Mouse (Mus musculus): ENCODE measurements around the gene R3hdm1.
"Not testable (repeated sequence)": the region's sequence is repeated elsewhere in the genome, so short reads cannot be mapped to it uniquely, and the experiment has no call there.

Gene R3hdm1

DNA sequence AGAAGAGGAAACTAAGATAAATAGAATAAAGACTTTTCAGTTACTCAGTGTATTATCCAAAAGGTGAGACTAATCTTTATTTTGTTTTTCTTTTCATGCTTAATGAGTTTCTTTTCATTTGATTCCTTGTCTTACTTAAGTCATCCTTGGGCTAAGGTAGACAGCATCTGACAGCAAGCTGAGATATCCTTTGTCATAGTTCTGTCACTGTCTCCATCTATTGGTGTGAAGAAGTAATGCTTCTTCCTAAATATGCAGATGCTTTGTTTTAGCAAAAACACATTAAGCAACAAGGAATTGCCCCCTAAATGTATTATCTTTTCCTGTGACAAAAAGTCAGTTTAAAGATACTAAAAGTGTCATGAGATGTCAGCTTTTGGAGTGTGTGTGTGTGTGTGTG, 37.9 kb downstream of the R3hdm1 start:
- no peak for DNase-seq

DNA sequence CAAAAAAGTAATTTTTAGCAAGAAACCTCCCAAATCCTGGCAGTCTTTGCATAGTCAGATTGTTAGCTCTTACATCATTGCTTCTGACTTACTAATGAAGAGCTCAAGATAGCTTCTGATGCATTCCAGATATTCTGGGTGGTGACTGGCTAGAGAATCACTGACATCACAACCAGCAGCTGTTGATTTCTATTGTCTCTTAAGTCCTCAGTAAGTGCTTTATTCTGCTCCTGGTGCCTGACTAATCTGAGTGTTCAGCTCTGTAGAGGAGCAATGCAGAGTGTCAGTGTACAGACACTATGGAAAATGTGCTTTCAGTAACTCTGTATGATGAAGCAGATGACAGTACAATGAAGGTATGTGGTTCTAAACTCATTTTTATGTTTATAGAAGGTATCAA, 38.6 kb downstream of the R3hdm1 start:
- DNase-seq: peak; percentile 49

DNA sequence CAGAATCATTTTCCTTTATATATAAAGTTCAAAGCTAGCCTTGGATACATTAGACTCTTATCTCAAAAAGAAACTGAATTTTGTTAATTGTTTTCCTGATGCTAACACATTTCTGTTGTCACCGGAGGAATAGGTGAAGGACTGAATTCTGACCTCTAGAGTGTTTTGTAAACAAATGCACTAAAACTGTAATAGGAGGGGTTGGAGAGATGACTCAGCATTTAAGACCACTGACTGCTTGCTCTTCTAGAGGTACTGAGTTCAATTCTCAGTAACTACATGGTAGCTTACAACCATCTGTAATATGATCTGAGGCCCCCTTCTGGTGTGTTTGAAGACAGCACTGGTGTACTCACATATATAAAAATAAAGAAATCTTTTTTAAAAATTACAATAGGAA, 63.9 kb downstream of the R3hdm1 start:
- DNase-seq: no peak

- DNase-seq: no peak
Observed at GRCm38 (mm10) chr1:128170104-128170503, 67.0 kb downstream of the R3hdm1 start.

DNA sequence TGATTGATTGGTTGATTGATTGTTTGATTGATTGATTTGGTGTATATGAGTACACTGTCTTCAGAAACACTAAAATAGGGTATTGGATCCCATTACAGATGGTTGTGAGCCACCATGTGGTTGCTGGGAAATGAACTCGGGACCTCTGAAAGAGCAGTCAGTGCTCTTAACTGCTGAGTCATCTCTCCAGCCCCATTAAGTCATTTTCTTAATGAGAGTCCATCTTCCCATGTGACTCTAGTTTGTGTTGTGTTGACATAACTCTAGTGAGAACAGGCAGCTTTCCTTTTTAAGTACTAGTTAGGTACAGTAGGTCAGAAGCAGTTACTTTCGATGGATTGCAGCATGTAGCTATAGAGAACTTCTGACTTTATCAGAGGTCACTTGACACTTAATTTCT, 88.3 kb downstream of the R3hdm1 start:
- DNase-seq: no peak

DNA sequence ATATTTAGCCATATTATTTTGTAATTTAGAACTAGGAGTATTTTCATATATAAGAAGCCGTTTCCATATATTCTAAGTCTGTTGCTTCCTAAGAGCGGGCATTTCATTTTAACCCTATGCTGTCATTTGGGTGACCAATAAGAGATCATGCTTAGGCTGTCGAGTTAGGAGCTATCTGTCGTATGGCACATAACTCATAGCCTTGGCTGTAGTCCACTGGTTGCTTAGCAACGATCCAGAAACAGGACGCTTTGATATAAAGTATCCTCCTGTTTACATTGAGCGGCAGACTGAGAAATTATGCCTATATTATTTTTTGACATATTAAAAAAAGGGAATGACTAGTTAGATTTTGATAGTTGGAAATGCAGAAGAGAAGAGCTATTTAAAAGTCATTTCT, 89.3 kb downstream of the R3hdm1 start:
- no peak for DNase-seq

DNA sequence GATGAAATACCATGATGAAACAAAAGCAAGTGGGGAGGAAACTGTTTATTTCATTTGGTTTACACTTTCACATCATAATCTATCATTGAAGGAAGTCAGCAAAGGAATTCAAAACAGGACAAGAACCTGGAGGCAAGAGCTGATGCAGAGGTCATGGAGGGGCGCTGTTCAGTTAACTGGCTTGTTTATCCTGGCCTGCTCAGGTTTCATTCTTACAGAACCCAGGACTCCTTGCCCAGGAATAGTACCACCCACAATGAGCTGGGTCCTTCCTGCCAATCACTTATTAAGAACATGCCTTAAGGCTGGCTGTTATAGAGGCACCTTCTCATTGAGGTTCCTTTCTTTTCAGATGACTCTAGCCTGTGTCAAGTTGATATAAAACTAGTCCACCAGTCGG, 90.9 kb downstream of the R3hdm1 start:
- DNase-seq: no peak

- DNase-seq: no peak
Observed at GRCm38 (mm10) chr1:128197353-128197752, 94.3 kb downstream of the R3hdm1 start.

GRCm38 (mm10) chr1:128213261-128213660, 110.2 kb downstream of the R3hdm1 start:
- DNase-seq: no peak

DNA sequence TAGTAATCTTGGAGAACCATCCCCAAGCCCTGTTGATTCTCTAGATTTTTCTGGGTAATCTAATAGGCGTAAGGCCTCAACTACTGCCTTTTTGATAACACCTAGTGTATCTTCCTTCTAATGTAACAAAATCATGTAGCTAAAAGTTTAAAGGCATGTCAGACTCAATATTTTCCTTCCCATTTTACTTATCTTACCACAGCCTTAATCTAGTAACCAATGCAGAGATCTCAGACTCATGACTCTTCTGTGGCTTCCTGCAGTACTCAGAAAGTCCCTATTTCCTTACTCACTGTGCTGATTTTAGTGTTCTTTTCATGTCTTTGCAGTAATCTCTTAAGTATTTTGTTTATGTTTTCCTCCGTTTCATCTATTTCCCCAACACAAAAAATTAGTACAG, 118.8 kb downstream of the R3hdm1 start:
- no peak for DNase-seq

DNA sequence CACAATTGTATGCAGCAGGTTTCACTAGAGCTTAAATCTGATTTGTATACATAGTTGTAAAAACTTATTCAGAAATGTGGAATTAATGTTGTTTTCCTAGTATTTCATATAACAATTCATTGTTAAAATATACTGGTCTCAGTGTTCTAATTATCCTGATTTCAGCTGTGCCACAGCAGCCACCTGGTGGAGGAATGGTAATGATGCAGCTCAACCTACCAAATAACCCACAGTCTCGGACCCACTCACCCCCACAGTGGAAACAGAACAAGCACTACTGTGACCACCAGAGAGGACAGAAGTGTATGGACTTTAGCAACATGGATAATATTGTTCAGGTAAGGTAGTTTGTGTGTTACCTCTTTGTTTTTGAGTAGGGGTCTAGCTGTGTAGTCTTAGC, 120.2 kb downstream of the R3hdm1 start:
- no peak for DNase-seq

- DNase-seq: no peak
Observed at GRCm38 (mm10) chr1:128235181-128235580, 132.1 kb downstream of the R3hdm1 start.

DNA sequence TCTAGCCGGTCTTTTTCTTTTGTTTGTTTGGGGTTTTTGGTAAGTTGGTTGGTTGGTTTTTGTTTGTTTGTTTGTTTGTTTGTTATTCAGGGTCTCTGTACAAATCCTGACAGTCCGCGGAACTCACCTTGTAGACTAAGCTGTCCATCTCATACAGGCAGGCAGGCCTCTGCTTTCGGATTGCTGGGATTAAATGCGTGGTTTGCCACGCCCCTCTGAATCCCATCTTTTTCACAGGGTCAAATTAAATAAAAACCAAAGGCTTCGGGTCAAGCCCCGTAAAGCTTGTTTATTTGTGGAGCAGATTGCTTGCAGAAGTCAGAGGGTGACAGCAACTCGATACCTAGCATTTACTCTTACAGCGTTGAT, 140.5 kb downstream of the R3hdm1 start, which contains the start of gene Ubxn4:
TSS of gene Ubxn4 (plus strand) at position 338 of the 369 bp plus-strand sequence.
- DNase-seq: no peak

GRCm38 (mm10) chr1:128243996-128244726, 141.1 kb downstream of the R3hdm1 start:
- DNase-seq: peak; percentile 97

DNA sequence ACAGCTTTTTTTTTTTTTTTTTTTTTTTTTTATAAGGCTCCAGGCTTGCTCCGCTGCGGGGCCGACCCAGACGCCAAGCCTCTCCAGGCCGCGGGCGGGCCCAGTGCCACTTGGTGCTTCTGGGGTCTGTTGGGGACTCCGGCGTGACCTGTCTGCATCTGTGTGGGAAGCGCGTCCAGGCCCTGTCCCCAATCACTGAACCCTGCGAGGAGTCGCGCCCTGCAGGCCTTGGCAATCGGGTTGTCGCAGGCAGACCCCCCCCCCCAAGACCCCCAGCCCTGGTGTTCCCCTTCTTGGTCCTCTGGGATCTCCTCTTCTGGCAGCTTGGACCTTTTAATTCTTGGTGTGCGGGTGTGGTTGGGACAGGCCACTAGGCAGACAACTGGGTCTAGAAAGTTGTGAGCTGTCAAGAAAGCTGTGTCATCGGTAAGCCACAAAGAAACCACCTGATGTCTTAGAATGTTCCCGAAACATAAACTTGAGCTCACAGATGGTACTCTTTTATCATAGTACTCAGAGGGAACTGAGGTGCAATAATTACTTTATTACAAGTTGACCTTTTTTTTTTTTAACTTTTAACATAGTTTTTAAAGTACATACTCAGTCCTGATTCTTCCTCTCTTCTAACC, 141.7 kb downstream of the R3hdm1 start:
- DNase-seq: no peak

DNA sequence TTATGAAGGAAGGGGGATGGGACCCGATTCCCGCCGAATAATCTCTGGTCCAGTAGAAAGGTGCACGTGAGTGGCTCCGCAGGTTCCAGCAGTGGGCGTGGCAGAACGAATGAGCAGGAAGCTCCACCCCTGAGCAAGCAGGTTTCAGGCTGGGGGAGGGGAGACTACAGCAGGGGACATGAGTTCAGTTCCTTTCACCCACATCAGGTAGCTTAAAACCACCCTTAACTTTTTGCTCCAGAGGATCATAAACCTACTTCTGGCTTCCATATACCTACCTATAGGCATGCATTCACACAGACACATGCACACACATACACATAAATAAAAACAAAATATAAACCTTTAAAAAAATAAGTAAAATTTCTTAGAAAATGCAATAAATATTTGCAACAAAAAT, 164.0 kb downstream of the R3hdm1 start:
- DNase-seq: not testable (repeated sequence)

DNA sequence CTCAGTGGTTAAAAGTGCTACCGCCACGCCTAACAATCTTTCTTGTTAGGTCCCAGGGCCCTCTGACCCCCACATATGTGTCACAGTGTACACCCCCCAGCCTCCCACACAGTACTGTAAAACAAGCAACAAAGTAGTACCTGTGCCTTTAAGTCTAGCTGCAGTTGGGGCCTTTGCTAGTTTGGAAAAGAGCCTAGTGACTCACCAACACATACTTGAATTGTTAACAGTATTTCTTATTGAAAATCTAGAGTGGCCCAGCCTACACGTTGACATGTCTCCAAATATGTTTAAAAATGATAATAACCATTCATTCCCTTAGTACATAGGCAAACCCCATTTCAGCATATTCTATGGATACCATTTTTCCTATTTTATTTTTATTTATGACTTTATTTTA, 167.6 kb downstream of the R3hdm1 start:
- no peak for DNase-seq

GRCm38 (mm10) chr1:128275908-128276307, 172.8 kb downstream of the R3hdm1 start:
- DNase-seq: no peak

GRCm38 (mm10) chr1:128278563-128278962, 175.5 kb downstream of the R3hdm1 start:
- no peak for DNase-seq

DNA sequence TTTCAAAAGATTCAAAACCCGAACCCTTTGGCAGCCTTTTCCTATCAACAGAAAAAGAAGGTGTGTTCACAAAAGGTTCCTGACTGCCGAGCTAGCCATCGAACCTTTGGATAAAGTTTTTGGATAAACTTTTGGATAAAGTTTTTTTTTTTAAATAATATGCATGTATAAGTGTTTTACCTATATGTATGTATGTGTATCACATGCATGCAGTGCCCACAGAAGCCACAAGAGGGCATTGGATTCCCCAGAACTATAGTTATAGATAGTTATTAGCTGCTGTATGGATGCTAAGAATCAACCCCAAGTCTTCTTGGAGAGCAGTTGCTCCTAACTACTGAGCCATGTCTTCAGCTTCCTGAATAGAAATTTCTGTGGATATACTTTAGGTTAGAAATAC, 178.7 kb downstream of the R3hdm1 start:
- DNase-seq: no peak

GRCm38 (mm10) chr1:128282924-128283323, 179.8 kb downstream of the R3hdm1 start:
- no peak for DNase-seq

- DNase-seq: no peak
Observed at GRCm38 (mm10) chr1:128284157-128284690, 181.1 kb downstream of the R3hdm1 start.

GRCm38 (mm10) chr1:128285136-128285535, 182.0 kb downstream of the R3hdm1 start:
- DNase-seq: no peak
